Mouse (Mus musculus): ENCODE data around the gene Olfr97. TPM values are rescaled to one million over a fixed set of nuclear protein-coding genes. Genes with fewer than 3 reads are reported as not detected.

The Olfr97 gene
- total RNA-seq, 2 experiments from 2014 or later, result not detected

DNA sequence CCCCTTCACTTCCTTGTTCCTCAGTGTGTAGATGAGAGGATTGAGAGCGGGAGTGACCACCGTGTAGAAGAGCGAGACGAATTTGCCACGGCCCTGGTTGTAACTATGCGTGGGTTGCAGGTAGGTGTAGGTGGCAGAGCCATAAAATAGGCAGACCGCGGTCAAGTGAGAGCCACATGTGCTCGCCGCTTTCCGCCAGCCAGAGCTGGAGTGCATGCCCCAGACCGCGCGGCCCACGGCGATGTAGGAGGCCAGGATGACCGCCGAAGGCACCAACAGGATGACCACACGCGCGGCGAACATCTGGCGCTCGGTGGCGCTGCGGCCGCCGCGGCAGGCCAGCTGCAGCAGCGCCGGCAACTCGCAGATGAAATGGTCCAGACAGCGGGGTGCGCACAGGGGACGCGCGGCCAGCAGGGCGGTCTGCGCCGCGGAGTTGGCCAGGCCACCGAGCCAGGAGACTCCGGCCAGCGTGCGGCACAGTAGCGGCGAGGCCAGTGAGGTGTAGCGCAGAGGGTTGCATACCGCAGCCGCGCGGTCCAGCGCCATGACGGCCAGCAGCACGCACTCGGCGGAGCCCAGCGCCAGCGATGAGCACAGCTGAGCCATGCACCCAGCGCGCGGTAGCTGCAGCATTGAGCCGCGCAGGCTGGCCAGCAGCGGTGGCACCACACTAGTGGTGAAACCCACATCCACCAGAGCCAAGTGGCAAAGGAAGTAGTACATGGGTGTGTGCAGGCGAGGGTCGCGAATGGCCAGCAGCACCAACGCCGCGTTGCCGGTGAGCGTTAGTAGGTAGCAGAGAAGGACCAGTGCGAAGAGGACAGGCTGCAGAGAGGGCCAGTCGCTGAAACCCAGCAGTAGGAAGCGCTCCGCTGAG, 40.0 kb downstream of the Olfr97 start:
- DNase-seq, result no peak
- intact Hi-C loops (cut with DNase I), result no loop called here

GRCm38 (mm10) chr17:37194782-37195181, 42.3 kb downstream of the Olfr97 start:
- intact Hi-C loops (cut with DNase I), result no loop called here
- no peak for DNase-seq

DNA sequence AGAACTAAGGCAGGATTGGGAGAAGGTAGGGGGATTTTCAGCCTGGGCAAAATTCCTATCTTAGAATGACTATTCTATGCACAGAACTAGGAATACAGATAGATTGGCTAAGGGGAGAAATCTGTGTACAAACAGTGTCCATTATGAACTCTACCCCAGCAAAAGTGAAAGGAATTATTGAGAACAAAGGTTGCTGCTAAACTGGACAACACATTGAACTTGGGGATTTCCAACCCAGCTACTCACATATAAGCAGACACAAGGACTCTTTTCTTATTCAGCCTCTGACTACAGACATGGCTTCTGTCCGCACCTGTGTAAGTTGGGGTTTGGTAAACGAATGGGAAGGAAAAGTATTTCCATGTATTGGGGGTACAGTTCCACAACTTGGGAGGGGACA, 43.5 kb downstream of the Olfr97 start, which contains the start of gene Ubd:
TSS of gene Ubd (plus strand) at position 237 of the 400 bp plus-strand sequence.
- intact Hi-C loops (cut with DNase I), result no loop called here
- no peak for DNase-seq

DNA sequence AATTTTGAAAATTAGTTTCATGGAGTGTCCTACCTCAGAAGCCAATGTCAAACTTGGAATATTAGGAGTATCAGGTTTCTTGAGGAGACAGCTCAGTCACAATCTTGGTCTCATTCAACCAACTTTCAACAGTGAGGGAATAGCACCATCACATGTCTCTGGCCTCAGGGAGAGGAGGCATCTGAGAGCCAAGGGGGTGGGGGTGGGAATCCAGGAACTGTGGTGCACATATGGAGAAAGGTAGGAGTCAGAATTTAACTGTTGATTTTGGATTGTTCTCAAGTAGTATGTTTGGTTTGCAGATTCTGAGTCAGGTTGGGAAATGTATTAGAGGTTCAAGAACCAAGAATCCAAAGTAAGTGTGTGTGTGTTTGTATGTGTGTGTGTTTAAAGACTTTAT, 44.1 kb downstream of the Olfr97 start:
- no peak for DNase-seq

DNA sequence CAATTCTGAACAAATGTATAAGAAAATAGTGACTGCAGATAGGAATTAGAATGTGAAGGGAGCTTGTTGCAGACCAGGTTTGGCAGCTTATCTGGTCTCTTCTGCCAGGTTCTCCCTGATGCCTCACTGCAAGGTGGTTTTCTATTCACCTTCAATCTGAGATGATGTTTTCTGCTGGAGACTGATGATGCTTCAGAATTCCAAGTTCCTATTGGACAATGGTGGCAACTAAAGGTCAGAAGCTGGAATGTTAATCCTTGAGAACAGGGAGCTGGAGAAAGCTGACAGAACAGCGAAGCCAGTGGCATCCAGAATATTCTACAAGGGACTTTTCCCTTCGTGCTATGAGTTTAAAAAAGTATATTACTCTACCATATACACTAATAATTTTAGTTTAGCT, 46.4 kb downstream of the Olfr97 start:
- no peak for DNase-seq

More for the DNA sequence above, 44.1 kb downstream of the Olfr97 start:
- intact Hi-C loops (cut with DNase I), result no loop called here

DNA sequence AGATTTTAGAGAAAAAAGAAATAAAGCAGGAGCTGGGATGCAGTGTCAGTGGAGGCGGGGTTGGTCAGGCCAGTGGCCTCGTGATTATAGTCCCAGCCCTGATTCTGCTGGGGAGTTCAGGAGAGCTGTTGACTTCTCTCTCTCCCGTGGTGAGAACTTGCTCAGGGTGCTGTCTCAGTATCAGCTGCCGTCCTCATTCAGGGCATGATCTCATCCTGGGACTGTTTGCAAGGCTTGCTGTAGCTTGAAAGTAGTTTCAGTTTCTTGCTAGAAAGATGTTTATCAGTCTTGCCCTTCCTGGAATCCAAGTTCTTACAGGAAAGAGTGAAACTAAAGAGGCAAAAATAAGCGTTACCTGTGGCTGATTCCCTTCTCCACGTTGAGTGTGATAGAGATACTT, 51.7 kb downstream of the Olfr97 start:
- intact Hi-C loops (cut with DNase I), result no loop called here
- DNase-seq, result no peak

More for the DNA sequence above, 46.4 kb downstream of the Olfr97 start:
- intact Hi-C loops (cut with DNase I), result no loop called here

Other genes with a start within 250 kb of the Olfr97 start
- gene H2-M5, start 247.8 kb downstream of the Olfr97 start, total RNA-seq (2021), result under 1 TPM in 1 of 2 experiments, not detected in 1; 0.10 TPM
- under 1 TPM; 0.23 to 0.59 TPM for gene Zfp57, start 236.2 kb downstream of the Olfr97 start, total RNA-seq (2021)
- gene Mog, start 213.9 kb downstream of the Olfr97 start, total RNA-seq (2021), result not detected
- gene Gabbr1, start 191.4 kb downstream of the Olfr97 start, total RNA-seq (2021), result 1 to 10 TPM; 8.0 to 8.1 TPM
- not detected for gene Olfr90, start 148.8 kb downstream of the Olfr97 start, total RNA-seq (2021)
- gene Olfr91, start 139.1 kb downstream of the Olfr97 start, total RNA-seq (2021), result not detected
- gene Olfr92, start 117.2 kb downstream of the Olfr97 start, total RNA-seq (2021), result not detected
- gene Olfr93, start 75.8 kb downstream of the Olfr97 start, total RNA-seq (2021), result not detected
- gene Ubd, start 43.4 kb downstream of the Olfr97 start, total RNA-seq (2021), result under 1 TPM in 1 of 2 experiments, not detected in 1; 0.28 TPM
- not detected for gene Olfr94, start 36.3 kb downstream of the Olfr97 start, total RNA-seq (2021)
- gene Olfr95, start 24.2 kb downstream of the Olfr97 start, total RNA-seq (2021), result not detected
- gene Olfr96, start 17.2 kb downstream of the Olfr97 start, total RNA-seq (2021), result not detected
- gene Olfr98, start 26.4 kb upstream of the Olfr97 start, total RNA-seq (2021), result not detected
- gene H2-M3, start 32.9 kb upstream of the Olfr97 start, total RNA-seq (2021), result under 1 TPM; 0.81 to 0.94 TPM
- not detected for gene Olfr99, start 46.1 kb upstream of the Olfr97 start, total RNA-seq (2021)
- gene Olfr101, start 67.0 kb upstream of the Olfr97 start, total RNA-seq (2021), result not detected
- not detected for gene Olfr102, start 79.7 kb upstream of the Olfr97 start, total RNA-seq (2021)
- not detected for gene Olfr103, start 102.4 kb upstream of the Olfr97 start, total RNA-seq (2021)
- not detected for gene Olfr104-ps, start 122.3 kb upstream of the Olfr97 start, total RNA-seq (2021)
- not detected for gene Olfr105-ps, start 141.7 kb upstream of the Olfr97 start, total RNA-seq (2021)
- gene Olfr106-ps, start 153.1 kb upstream of the Olfr97 start, total RNA-seq (2021), result not detected
- not detected for gene Olfr107, start 161.9 kb upstream of the Olfr97 start, total RNA-seq (2021)
- gene Olfr108, start 208.2 kb upstream of the Olfr97 start, total RNA-seq (2021), result not detected
- gene Olfr109, start 221.6 kb upstream of the Olfr97 start, total RNA-seq (2021), result not detected
- gene H2-M2, start 246.2 kb upstream of the Olfr97 start, total RNA-seq (2021), result not detected